Mouse (Mus musculus): ENCODE measurements around the gene Tmprss13. TPM values are rescaled to one million over a fixed set of nuclear protein-coding genes. Genes with fewer than 3 reads are reported as not detected.

The Tmprss13 gene
- polyA plus RNA-seq, 1 experiment from 2014 or later: 0.09 TPM

DNA sequence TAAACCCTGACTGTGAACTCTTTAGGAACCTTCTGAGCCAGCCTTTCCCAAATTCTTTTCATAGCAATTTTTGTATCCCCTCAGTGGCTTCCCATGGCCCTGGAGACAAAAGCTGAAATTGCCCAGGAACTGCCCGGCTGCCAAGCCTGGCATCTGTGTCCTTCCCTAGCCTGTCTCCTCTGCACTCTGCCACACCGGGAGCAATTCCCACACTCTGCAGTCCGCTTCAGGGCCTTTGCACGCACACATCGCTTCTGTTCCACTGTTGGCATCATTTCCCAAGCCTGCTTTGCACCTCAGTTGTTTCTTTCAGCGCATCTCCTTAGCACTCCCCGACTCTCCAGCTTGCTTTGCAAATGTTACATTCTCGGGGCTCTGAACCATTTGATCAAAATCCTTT lies 48.8 kb downstream of the Tmprss13 start:
- no peak for ATAC-seq (replicated peaks; ENCODE audit: insufficient number of reproducible peaks, insufficient read depth, low FRiP score, low read depth)
- Histone ChIP-seq H3K4me3 (no peak overlapping the region), H3K27me3 (peaks cover 17% of the 10 kb centered on the region; the same call in 1 of the 2 replicates), H3K27ac (no peak overlapping the region), H3K9ac (no peak overlapping the region), H3K4me2 (no peak overlapping the region), H3K4me1 (replicated peaks) (peaks cover 27% of the 10 kb centered on the region), H3K36me3 (no peaks in the 10 kb centered on the region), H3K9me3 (replicated peaks) (no peaks in the 10 kb centered on the region)
- WGBS: 42% methylated on average over 8 of the region's 8 CpGs

DNA sequence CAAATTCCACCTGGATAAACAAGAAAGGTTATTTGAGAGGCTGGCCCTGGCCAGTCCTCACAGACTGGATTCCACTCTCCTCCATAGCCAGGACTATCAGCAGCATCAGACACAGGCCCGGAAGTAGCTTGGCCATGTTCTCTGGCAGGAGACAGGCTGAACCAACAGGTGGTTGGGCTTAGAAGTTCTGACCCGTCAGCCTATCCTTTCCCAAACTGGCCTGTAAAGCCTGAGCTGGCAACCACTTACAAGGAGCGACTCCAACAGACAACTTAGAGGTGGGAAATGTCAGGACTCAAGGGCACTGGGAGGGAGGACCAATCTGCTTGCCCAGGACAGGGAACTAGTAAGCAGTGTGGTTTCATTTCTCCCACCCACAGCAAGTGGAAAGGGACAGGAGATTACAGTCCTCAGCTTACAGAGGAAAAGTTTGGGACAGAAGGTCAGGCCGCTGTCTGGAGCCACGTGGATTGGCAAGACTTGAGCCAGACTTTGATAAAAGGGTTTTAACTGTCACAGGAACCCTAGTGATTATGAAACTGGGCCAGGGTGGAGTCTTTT lies 49.5 kb downstream of the Tmprss13 start:
- Histone ChIP-seq H3K27ac (no peak overlapping the region), H3K36me3 (no peaks in the 10 kb centered on the region), H3K9me3 (replicated peaks) (no peaks in the 10 kb centered on the region), H3K4me1 (replicated peaks) (peaks cover 27% of the 10 kb centered on the region), H3K4me2 (no peak overlapping the region), H3K9ac (no peak overlapping the region), H3K4me3 (no peak overlapping the region), H3K27me3 (peaks cover 17% of the 10 kb centered on the region; the same call in 1 of the 2 replicates)
- 29% methylated on average over 5 of the region's 5 CpGs for WGBS
- peak; percentile 35; the same call in 1 of the 2 replicates for ATAC-seq (replicated peaks; ENCODE audit: insufficient number of reproducible peaks, insufficient read depth, low FRiP score, low read depth)

DNA sequence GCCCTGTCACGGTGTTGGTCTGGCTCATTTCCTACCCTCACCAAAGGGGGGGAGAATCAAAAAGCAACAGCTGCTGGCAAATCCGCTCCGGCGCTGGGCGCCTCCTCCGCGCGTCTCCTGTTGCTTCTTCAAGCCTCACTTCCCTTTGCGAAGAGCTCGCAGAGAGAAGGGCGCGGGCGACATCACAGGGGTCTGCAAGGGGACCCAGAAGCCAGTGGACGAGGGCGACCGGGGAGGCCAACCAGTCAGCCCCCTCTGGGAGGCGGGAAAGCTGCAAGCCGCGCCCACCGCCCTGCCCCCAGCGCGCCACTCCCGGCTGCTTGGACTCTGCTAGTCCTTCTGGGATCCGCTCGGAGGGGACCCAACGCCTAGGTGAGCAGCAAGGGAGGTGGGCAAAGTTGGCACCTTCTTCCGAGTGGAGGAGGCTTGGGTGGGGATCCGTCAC lies 51.2 kb downstream of the Tmprss13 start, which contains the start of gene Fxyd6:
Gene Fxyd6 (plus strand): TSS at position 69 of the 445 bp plus-strand sequence.
- Histone ChIP-seq H3K36me3 (no peaks in the 10 kb centered on the region), H3K9me3 (replicated peaks) (no peaks in the 10 kb centered on the region), H3K4me3 (peak within 1 kb of the TSS; percentile 58), H3K27me3 (peaks cover 17% of the 10 kb centered on the region; the same call in 1 of the 2 replicates), H3K27ac (no peak within 1 kb of the TSS), H3K9ac (peak within 1 kb of the TSS; percentile 56), H3K4me2 (peak within 1 kb of the TSS; percentile 95), H3K4me1 (replicated peaks) (peaks cover 27% of the 10 kb centered on the region)
- under 1% methylated on average over 28 of the region's 28 CpGs for WGBS
- ATAC-seq (replicated peaks; ENCODE audit: insufficient number of reproducible peaks, insufficient read depth, low FRiP score, low read depth): peak; percentile 41; the same call in 1 of the 2 replicates

DNA sequence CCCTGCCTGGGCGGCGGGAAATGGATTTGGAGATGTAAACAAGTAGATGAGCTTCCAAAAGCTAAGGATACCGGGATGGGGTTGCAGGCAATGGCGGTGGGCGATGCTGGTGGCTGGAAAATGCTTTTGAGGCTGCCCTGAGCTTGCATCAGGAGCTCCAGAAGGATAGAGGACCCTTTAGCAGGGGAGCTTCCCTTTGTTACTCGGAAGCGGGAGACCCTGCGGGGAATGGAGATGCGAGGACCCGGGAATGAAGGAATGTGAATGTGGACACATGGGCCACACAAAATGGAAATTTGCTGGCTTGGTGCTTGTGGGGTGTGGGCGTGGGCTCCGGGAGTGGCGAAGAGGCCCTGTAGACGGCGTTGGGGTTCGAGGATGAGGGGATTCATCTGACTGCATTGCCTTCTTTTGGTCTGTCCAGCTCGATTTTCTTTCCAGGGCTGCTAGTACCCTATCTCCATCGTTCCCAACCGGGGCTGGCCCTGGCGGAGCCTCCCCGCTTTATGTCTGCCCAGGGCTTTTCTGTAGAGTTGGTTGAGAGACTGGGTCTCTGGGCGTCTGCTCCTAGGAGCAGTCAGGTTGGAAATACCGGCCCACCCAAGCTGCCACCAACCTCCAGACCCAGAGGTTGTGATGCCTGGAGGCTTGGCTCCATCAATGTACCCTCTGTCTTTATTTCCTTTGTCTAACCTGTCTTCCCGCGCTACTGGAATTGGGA lies 51.9 kb downstream of the Tmprss13 start:
- H3K4me2 ChIP-seq: peak overlapping the region; percentile 95
- no peak for ATAC-seq (replicated peaks; ENCODE audit: insufficient number of reproducible peaks, insufficient read depth, low FRiP score, low read depth)
- WGBS: 10% methylated on average over 25 of the region's 25 CpGs
- peaks cover 27% of the 10 kb centered on the region for H3K4me1 ChIP-seq (replicated peaks)
- H3K9ac ChIP-seq: peak overlapping the region; percentile 56
- H3K36me3 ChIP-seq: no peaks in the 10 kb centered on the region
- peak overlapping the region; percentile 58 for H3K4me3 ChIP-seq
- peaks cover 17% of the 10 kb centered on the region; the same call in 1 of the 2 replicates for H3K27me3 ChIP-seq
- no peak overlapping the region for H3K27ac ChIP-seq
- no peaks in the 10 kb centered on the region for H3K9me3 ChIP-seq (replicated peaks)

DNA sequence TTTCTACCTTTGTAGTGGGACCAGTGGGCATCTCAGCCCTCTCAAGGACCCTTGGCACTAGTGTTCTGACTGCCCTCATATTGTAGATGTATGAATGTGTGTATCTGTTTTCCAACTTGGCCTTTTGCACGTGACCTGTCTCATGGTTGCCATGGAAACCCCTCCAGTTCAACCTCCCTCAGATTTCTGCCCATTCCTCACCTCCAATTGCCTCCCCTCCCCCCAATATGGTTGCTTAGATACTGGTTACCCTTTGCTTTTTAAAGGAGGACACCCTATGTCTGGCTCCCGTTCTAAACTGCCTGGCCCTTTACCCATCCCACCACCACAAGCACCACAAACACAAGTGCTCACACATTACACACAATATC lies 52.4 kb downstream of the Tmprss13 start:
- Histone ChIP-seq H3K9ac (no peak overlapping the region), H3K4me3 (peak overlapping the region; percentile 58), H3K4me2 (peak overlapping the region; percentile 95), H3K27ac (no peak overlapping the region), H3K4me1 (replicated peaks) (peaks cover 27% of the 10 kb centered on the region), H3K9me3 (replicated peaks) (no peaks in the 10 kb centered on the region), H3K27me3 (peaks cover 17% of the 10 kb centered on the region; the same call in 1 of the 2 replicates), H3K36me3 (no peaks in the 10 kb centered on the region)
- no peak for ATAC-seq (replicated peaks; ENCODE audit: insufficient number of reproducible peaks, insufficient read depth, low FRiP score, low read depth)
- WGBS: 62% methylated on average over 2 of the region's 2 CpGs

DNA sequence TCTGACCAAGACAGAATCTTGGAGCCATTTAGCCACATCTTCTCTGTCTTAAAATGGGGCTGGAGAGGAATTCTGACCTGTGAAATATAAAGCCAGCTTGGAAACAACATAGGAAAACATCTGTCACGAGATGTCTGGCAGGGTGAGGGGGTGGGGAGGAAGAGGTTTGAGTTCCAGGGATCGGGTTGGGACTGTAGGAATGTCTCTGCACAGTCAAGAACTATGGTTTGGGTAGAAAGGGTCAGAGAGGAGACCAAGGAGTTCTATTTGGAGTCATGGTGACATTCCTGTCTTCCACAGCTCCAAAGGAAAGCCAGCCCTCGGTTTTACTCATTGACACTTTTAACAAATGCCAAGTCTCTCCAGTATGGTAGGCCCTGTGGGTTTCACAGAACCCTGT lies 55.0 kb downstream of the Tmprss13 start:
- Histone ChIP-seq H3K4me1 (replicated peaks) (peaks cover 19% of the 10 kb centered on the region), H3K9me3 (replicated peaks) (no peaks in the 10 kb centered on the region), H3K27ac (no peak overlapping the region), H3K4me2 (no peak overlapping the region), H3K4me3 (no peak overlapping the region), H3K36me3 (no peaks in the 10 kb centered on the region), H3K9ac (no peak overlapping the region), H3K27me3 (peaks cover 17% of the 10 kb centered on the region; the same call in 1 of the 2 replicates)
- ATAC-seq (replicated peaks; ENCODE audit: insufficient number of reproducible peaks, insufficient read depth, low FRiP score, low read depth): no peak
- 51% methylated on average over 3 of the region's 3 CpGs for WGBS

DNA sequence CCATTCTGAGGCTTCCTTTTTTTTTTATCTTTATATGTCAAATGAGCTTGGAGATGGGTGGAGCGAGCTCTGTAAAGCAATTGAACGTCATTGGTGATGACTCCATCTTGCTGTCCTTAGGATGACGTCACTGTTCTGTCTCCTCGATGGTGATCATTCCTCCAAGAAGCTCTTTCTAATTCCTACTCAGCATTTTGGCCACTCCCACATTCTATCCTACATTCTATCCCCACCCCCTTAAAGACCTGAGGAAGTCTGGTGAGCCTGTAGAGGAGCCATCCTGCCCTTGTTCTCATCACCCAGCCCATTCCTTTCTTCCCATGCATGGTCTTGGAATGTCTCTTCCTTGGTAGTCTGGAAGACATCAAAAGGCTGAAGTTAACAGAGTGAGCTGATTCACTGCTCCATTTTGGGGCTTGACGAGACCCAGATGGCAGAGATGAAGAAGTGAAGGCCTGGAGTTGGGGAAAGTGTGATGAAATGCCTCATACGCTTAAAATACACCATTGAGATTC lies 56.1 kb downstream of the Tmprss13 start:
- Histone ChIP-seq H3K9ac (no peak overlapping the region), H3K27ac (no peak overlapping the region), H3K4me2 (no peak overlapping the region), H3K27me3 (peaks cover 12% of the 10 kb centered on the region; the same call in 1 of the 2 replicates), H3K4me1 (replicated peaks) (peaks cover 13% of the 10 kb centered on the region), H3K4me3 (no peak overlapping the region), H3K9me3 (replicated peaks) (no peaks in the 10 kb centered on the region), H3K36me3 (no peaks in the 10 kb centered on the region)
- no peak for ATAC-seq (replicated peaks; ENCODE audit: insufficient number of reproducible peaks, insufficient read depth, low FRiP score, low read depth)
- 74% methylated on average over 6 of the region's 6 CpGs for WGBS

DNA sequence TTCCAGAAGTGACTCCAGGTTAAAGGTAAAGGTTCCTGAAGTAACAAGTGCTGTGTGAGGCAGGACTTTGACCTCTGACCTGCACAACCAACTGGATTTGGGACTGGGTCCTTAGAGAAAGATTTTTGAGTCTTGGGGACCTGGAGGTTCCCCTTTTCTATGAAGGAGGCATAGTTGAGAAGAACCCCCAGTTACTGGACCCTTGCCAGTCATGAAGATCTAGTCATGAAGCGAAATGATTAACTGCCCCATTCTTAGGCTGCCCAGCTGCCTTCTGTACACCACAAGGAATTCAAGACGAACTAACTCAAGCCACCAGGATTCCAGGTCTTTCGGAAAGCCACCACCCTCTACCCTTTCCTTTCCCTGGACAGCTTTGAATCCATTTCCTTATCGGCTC lies 57.5 kb downstream of the Tmprss13 start:
- no peak for ATAC-seq (replicated peaks; ENCODE audit: insufficient number of reproducible peaks, insufficient read depth, low FRiP score, low read depth)
- Histone ChIP-seq H3K4me3 (no peak overlapping the region), H3K4me2 (no peak overlapping the region), H3K9me3 (replicated peaks) (no peaks in the 10 kb centered on the region), H3K27ac (no peak overlapping the region), H3K4me1 (replicated peaks) (0 out of 2 replicates have a peak, but pooled peaks cover under 1% of the 10 kb centered on the region), H3K9ac (no peak overlapping the region), H3K27me3 (peaks cover 6% of the 10 kb centered on the region; the same call in 1 of the 2 replicates), H3K36me3 (no peaks in the 10 kb centered on the region)
- WGBS: 47% methylated on average over 4 of the region's 4 CpGs

DNA sequence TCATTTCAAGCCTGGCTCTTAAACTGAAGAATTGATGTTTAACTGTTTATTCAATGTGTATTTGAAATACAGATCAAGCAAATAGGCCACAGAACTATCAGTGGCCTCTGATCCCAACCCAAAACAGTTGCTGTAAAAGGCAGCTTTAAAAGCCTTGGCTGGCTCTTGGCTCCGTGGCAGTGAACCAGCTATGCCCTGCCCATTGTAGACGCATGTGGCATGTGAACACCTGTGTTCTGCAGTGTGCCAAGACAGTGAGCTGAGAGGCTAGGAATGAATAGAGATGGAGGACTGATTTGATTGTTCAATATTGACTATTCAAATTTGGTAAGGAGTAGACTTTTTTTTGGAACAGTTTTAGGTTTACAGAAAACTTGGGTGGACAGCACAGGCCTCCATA lies 58.0 kb downstream of the Tmprss13 start:
- H3K4me3 ChIP-seq: no peak overlapping the region
- H3K9me3 ChIP-seq (replicated peaks): no peaks in the 10 kb centered on the region
- H3K27ac ChIP-seq: no peak overlapping the region
- no peak for ATAC-seq (replicated peaks; ENCODE audit: insufficient number of reproducible peaks, insufficient read depth, low FRiP score, low read depth)
- H3K4me1 ChIP-seq (replicated peaks): no peaks in the 10 kb centered on the region
- no peak overlapping the region for H3K4me2 ChIP-seq
- WGBS: 73% methylated on average over 2 of the region's 2 CpGs
- H3K27me3 ChIP-seq: peaks cover 1% of the 10 kb centered on the region; the same call in 1 of the 2 replicates
- H3K36me3 ChIP-seq: no peaks in the 10 kb centered on the region
- H3K9ac ChIP-seq: no peak overlapping the region

DNA sequence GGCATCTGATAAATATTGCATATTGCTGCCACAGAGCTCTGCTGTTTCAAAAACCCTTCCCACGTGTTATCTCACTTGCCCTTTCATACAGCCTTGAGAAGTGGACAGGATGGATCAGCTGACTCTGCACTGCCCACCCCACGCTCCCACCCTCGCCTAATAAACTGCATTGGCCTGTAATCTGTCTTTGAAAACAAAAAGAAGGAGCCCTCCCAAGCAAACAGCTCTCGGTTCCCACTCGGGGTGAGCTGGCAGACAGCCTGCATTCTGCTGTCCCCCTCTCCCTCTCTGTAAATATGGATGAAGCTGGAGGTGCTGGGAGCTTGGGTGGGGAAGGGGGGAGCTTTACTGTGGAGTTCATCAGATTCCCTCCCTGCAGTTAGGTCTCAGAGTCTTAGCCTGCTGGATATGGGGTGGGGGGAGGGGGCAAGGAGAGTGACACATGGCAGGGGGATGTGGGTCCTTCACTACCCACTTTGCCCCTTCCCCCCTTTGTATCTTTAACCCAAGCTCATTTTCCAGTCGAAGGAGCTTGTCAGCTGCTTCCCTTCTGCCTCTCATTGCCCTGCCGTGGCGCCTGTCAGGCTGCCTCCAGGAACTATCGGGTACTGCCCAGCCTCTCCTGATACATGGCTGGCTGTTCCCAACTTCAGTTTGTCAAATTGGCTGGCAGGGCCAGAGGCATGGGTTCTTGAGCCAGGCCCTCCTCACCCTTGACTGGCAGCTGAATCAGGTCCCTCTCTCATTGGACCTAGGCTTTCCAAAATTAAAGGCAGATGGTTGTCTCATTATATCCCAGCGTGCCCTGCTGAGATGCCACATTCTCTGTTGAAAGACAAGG lies 61.7 kb downstream of the Tmprss13 start:
- no peaks in the 10 kb centered on the region for H3K36me3 ChIP-seq
- H3K4me2 ChIP-seq: no peak overlapping the region
- no peaks in the 10 kb centered on the region for H3K27me3 ChIP-seq
- no peak overlapping the region for H3K27ac ChIP-seq
- WGBS: 52% methylated on average over 10 of the region's 10 CpGs
- no peak for ATAC-seq (replicated peaks; ENCODE audit: insufficient number of reproducible peaks, insufficient read depth, low FRiP score, low read depth)
- H3K4me1 ChIP-seq (replicated peaks): no peaks in the 10 kb centered on the region
- no peaks in the 10 kb centered on the region for H3K9me3 ChIP-seq (replicated peaks)
- no peak overlapping the region for H3K9ac ChIP-seq
- H3K4me3 ChIP-seq: no peak overlapping the region

DNA sequence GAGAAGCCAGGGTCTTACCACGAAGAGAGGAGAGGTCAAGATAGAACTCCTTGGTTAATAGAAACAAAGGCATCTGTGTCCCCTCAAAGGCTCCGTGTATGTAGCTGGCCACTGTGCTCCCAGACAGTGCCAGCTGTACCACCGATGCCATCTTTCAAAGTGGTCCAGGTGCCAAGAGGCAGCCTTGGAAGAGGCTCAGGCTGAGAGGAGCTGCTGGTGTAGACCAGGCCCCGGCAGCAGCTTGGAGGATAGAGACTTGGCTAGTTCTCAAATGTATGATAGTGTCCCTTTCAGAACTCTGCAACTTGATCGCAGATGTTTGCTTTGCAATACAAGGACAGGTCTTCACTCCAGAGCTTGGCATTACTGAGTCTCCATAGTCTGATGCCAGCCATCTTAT lies 63.4 kb downstream of the Tmprss13 start:
- Histone ChIP-seq H3K9me3 (replicated peaks) (no peaks in the 10 kb centered on the region), H3K4me1 (replicated peaks) (no peaks in the 10 kb centered on the region), H3K4me3 (no peak overlapping the region), H3K4me2 (no peak overlapping the region), H3K27ac (no peak overlapping the region), H3K36me3 (no peaks in the 10 kb centered on the region), H3K9ac (no peak overlapping the region), H3K27me3 (no peaks in the 10 kb centered on the region)
- WGBS: 57% methylated on average over 5 of the region's 5 CpGs
- ATAC-seq (replicated peaks; ENCODE audit: insufficient number of reproducible peaks, insufficient read depth, low FRiP score, low read depth): no peak
